Mouse (Mus musculus) limb, embryonic 10.5 days (tissue): Measurements from ENCODE around the gene Rabep2. TPM values are rescaled to one million over a fixed set of nuclear protein-coding genes. Genes with fewer than 3 reads are reported as not detected.
"Not testable (repeated sequence)": the region's sequence is repeated elsewhere in the genome, so short reads cannot be mapped to it uniquely, and the experiment has no call there.

ENCODE experiments used
- DNase-seq: peaks from one replicate; pipeline ENCODE4 v3.0.0-alpha.2; 2017; ENCODE audit warnings: low spot score
- H3K27ac ChIP-seq: fragments of 300-500 bp; sonication (generic); 2 replicates; pipeline ENCODE4 v1.5.1; 2016; ENCODE audit warnings: mild to moderate bottlenecking
- H3K27me3 ChIP-seq: fragments of 300-500 bp; sonication (generic); 2 replicates; pipeline ENCODE4 v1.6.1; 2016; ENCODE audit warnings: low read depth, mild to moderate bottlenecking; ENCODE audit not compliant: poor library complexity, severe bottlenecking
- H3K36me3 ChIP-seq: fragments of 300-500 bp; sonication (generic); 2 replicates; pipeline ENCODE4 v1.6.1; 2016; ENCODE audit warnings: mild to moderate bottlenecking, moderate library complexity
- H3K4me1 ChIP-seq: fragments of 300-500 bp; sonication (generic); 2 replicates; pipeline ENCODE4 v1.6.1; 2016
- H3K4me3 ChIP-seq: fragments of 300-500 bp; sonication (generic); 2 replicates; pipeline ENCODE4 v1.5.1; 2016; ENCODE audit warnings: mild to moderate bottlenecking, moderate library complexity
- H3K9me3 ChIP-seq: fragments of 300-500 bp; sonication (generic); replicated peaks from 2 replicates; pipeline ENCODE4 v1.6.1; 2016; ENCODE audit warnings: mild to moderate bottlenecking
- WGBS: fragments of 180-500 bp; shearing (Covaris S2); methylation state at CpG from one replicate; pipeline ENCODE4 v1.1.7; 2016; 5-methylcytosine and 5-hydroxymethylcytosine counted together
- polyA plus RNA-seq: library from polyadenylated mRNA; unstranded; fragments of >200 nt; fragmentation: Nextera tagmentation; extraction: Ambion mirVana; gene quantifications from 2 replicates; pipeline ENCODE4 v1.2.1, GENCODE M21; 2016

Rabep2 gene
- polyA plus RNA-seq = 30.3 and 36.9 TPM in 2 replicates

- H3K9me3 ChIP-seq = no peaks in the 10 kb centered on the region
- peak within 1 kb of the TSS; percentile 97 for H3K27ac ChIP-seq
- peak; percentile 98 for DNase-seq
- H3K4me1 ChIP-seq = peaks cover 24% of the 10 kb centered on the region
- H3K36me3 ChIP-seq = peaks cover 17% of the 10 kb centered on the region
- under 1% methylated on average over 82 of the region's 82 CpGs for WGBS
- H3K4me3 ChIP-seq = peak within 1 kb of the TSS; percentile 82
- no peaks in the 10 kb centered on the region for H3K27me3 ChIP-seq
These were observed at the start of gene Rabep2 for GRCm38 (mm10) chr7:126428631-126429502. Rabep2 (plus strand) TSS chr7:126428759.

- H3K4me1 ChIP-seq = no peaks in the 10 kb centered on the region
- no peaks in the 10 kb centered on the region for H3K9me3 ChIP-seq
- no peak for DNase-seq
- no peak overlapping the region for H3K27ac ChIP-seq
- no peaks in the 10 kb centered on the region for H3K27me3 ChIP-seq
- 93% methylated on average over 5 of the region's 5 CpGs for WGBS
- no peak overlapping the region for H3K4me3 ChIP-seq
- H3K36me3 ChIP-seq = peaks cover 43% of the 10 kb centered on the region
These were observed 45.0 kb upstream of the Rabep2 start for GRCm38 (mm10) chr7:126383565-126383964.

GRCm38 (mm10) chr7:126388185-126388584 lies 40.4 kb upstream of the Rabep2 start:
- Histone ChIP-seq H3K4me1 (no peaks in the 10 kb centered on the region), H3K27ac (no peak overlapping the region), H3K9me3 (no peaks in the 10 kb centered on the region), H3K27me3 (no peaks in the 10 kb centered on the region), H3K36me3 (peaks cover 75% of the 10 kb centered on the region), H3K4me3 (no peak overlapping the region)
- 96% methylated on average over 1 of the region's 1 CpGs for WGBS
- no peak for DNase-seq

- H3K4me1 ChIP-seq, H3K27me3 ChIP-seq, H3K27ac ChIP-seq, H3K9me3 ChIP-seq, DNase-seq, H3K4me3 ChIP-seq: not testable (repeated sequence)
- H3K36me3 ChIP-seq = peaks cover 50% of the 10 kb centered on the region
- WGBS = 87% methylated on average over 7 of the region's 7 CpGs
These were observed 36.3 kb upstream of the Rabep2 start for GRCm38 (mm10) chr7:126392086-126392884.

GRCm38 (mm10) chr7:126396298-126397119 lies 32.0 kb upstream of the Rabep2 start, which contains the start of gene Nfatc2ip:
Nfatc2ip (minus strand) TSS chr7:126396737.
- Histone ChIP-seq H3K9me3 (no peaks in the 10 kb centered on the region), H3K4me3 (peak within 1 kb of the TSS; percentile 97), H3K4me1 (peaks cover 9% of the 10 kb centered on the region), H3K27me3 (no peaks in the 10 kb centered on the region), H3K27ac (peak within 1 kb of the TSS; percentile 81), H3K36me3 (peaks cover 10% of the 10 kb centered on the region)
- DNase-seq = peak; percentile 90
- 0% methylated on average over 59 of the region's 59 CpGs for WGBS

GRCm38 (mm10) chr7:126397221-126397620 lies 31.3 kb upstream of the Rabep2 start:
- H3K27me3 ChIP-seq = no peaks in the 10 kb centered on the region
- WGBS = 62% methylated on average over 6 of the region's 6 CpGs
- peaks cover 9% of the 10 kb centered on the region for H3K4me1 ChIP-seq
- peak overlapping the region; percentile 81; the same call in 1 of the 2 replicates for H3K27ac ChIP-seq
- peaks cover 7% of the 10 kb centered on the region for H3K36me3 ChIP-seq
- peak overlapping the region; percentile 97 for H3K4me3 ChIP-seq
- H3K9me3 ChIP-seq = no peaks in the 10 kb centered on the region
- DNase-seq = no peak

GRCm38 (mm10) chr7:126397822-126398221 lies 30.7 kb upstream of the Rabep2 start:
- Histone ChIP-seq H3K4me1 (peaks cover 9% of the 10 kb centered on the region), H3K27ac (no peak overlapping the region), H3K36me3 (peaks cover 7% of the 10 kb centered on the region), H3K4me3 (no peak overlapping the region), H3K27me3 (no peaks in the 10 kb centered on the region), H3K9me3 (no peaks in the 10 kb centered on the region)
- 93% methylated on average over 4 of the region's 4 CpGs for WGBS
- no peak for DNase-seq

GRCm38 (mm10) chr7:126399548-126399947 lies 29.0 kb upstream of the Rabep2 start:
- DNase-seq = peak; percentile 88
- H3K27ac ChIP-seq = no peak overlapping the region
- H3K4me1 ChIP-seq = peaks cover 9% of the 10 kb centered on the region
- no peaks in the 10 kb centered on the region for H3K27me3 ChIP-seq
- H3K4me3 ChIP-seq = no peak overlapping the region
- WGBS = 11% methylated on average over 5 of the region's 5 CpGs
- H3K9me3 ChIP-seq = no peaks in the 10 kb centered on the region
- no peaks in the 10 kb centered on the region for H3K36me3 ChIP-seq

GRCm38 (mm10) chr7:126402518-126402917 lies 26.0 kb upstream of the Rabep2 start:
- not testable (repeated sequence) for DNase-seq, H3K36me3 ChIP-seq
- 84% methylated on average over 8 of the region's 8 CpGs for WGBS

GRCm38 (mm10) chr7:126408686-126409085 lies 19.9 kb upstream of the Rabep2 start:
- WGBS = 91% methylated on average over 2 of the region's 2 CpGs

More at GRCm38 (mm10) chr7:126402518-126402917, 26.0 kb upstream of the Rabep2 start:
- not testable (repeated sequence) for H3K9me3 ChIP-seq, H3K4me3 ChIP-seq, H3K27me3 ChIP-seq, H3K4me1 ChIP-seq, H3K27ac ChIP-seq

GRCm38 (mm10) chr7:126411061-126411460 lies 17.5 kb upstream of the Rabep2 start:
- Histone ChIP-seq H3K27ac (no peak overlapping the region), H3K4me3 (no peak overlapping the region), H3K4me1 (no peaks in the 10 kb centered on the region), H3K36me3 (no peaks in the 10 kb centered on the region), H3K27me3 (no peaks in the 10 kb centered on the region), H3K9me3 (no peaks in the 10 kb centered on the region)
- WGBS = 93% methylated on average over 4 of the region's 4 CpGs
- no peak for DNase-seq

More at GRCm38 (mm10) chr7:126408686-126409085, 19.9 kb upstream of the Rabep2 start:
- H3K4me1 ChIP-seq = no peaks in the 10 kb centered on the region
- no peaks in the 10 kb centered on the region for H3K27me3 ChIP-seq
- no peaks in the 10 kb centered on the region for H3K9me3 ChIP-seq
- H3K36me3 ChIP-seq = no peaks in the 10 kb centered on the region
- no peak overlapping the region for H3K27ac ChIP-seq
- DNase-seq = no peak
- no peak overlapping the region for H3K4me3 ChIP-seq

- H3K4me3 ChIP-seq = no peak within 1 kb of the TSS
- WGBS = 89% methylated on average over 6 of the region's 6 CpGs
These were observed 13.8 kb upstream of the Rabep2 start, which contains the start of gene Cd19 for GRCm38 (mm10) chr7:126414725-126415124. Cd19 (minus strand) TSS chr7:126414889.

More at GRCm38 (mm10) chr7:126414725-126415124, 13.8 kb upstream of the Rabep2 start, which contains the start of gene Cd19:
- Histone ChIP-seq H3K27me3 (no peaks in the 10 kb centered on the region), H3K27ac (no peak within 1 kb of the TSS), H3K4me1 (peaks cover 15% of the 10 kb centered on the region; the same call in 1 of the 2 replicates), H3K36me3 (no peaks in the 10 kb centered on the region), H3K9me3 (no peaks in the 10 kb centered on the region)
- DNase-seq = no peak
